Mouse (Mus musculus) heart, embryonic 13.5 days (tissue): ENCODE data around the gene Olfr136. TPM values are rescaled to one million over a fixed set of nuclear protein-coding genes. Genes with fewer than 3 reads are reported as not detected.

Experiments used
- ATAC-seq: fragments of 200-750 bp; cut with Nextera tagmentation; 2 replicates; pipeline ENCODE4 v1.8.0; 2017; ENCODE audit warnings: moderate TSS enrichment; ENCODE audit not compliant: insufficient number of reproducible peaks, low FRiP score, low TSS enrichment; ENCODE audit errors: extremely low read depth
- H3K27ac ChIP-seq: fragments of 300-500 bp; sonication (generic); replicated peaks from 2 replicates; pipeline ENCODE4 v1.5.1; 2015; ENCODE audit warnings: moderate library complexity, mild to moderate bottlenecking, inconsistent platforms
- H3K27me3 ChIP-seq: fragments of 300-500 bp; sonication (generic); replicated peaks from 2 replicates; pipeline ENCODE4 v1.6.1; 2015; ENCODE audit warnings: mild to moderate bottlenecking, inconsistent platforms
- H3K36me3 ChIP-seq: fragments of 300-500 bp; sonication (generic); 2 replicates; pipeline ENCODE4 v1.6.1; 2015; ENCODE audit warnings: mild to moderate bottlenecking, inconsistent platforms
- H3K4me1 ChIP-seq: fragments of 300-500 bp; sonication (generic); 2 replicates; pipeline ENCODE4 v1.6.1; 2015; ENCODE audit warnings: inconsistent platforms
- H3K4me2 ChIP-seq: fragments of 300-500 bp; sonication (generic); 2 replicates; pipeline ENCODE4 v1.6.1; 2015; ENCODE audit warnings: inconsistent platforms, mild to moderate bottlenecking, moderate library complexity
- H3K4me3 ChIP-seq: fragments of 300-500 bp; sonication (generic); 2 replicates; pipeline ENCODE4 v1.5.1; 2015; ENCODE audit warnings: moderate library complexity, mild to moderate bottlenecking, inconsistent platforms
- H3K9ac ChIP-seq: fragments of 300-500 bp; sonication (generic); 2 replicates; pipeline ENCODE4 v1.6.1; 2015; ENCODE audit warnings: inconsistent platforms, mild to moderate bottlenecking, moderate library complexity
- H3K9me3 ChIP-seq: fragments of 300-500 bp; sonication (generic); 2 replicates; pipeline ENCODE4 v1.6.1; 2016; ENCODE audit warnings: inconsistent platforms
- polyA plus RNA-seq: library from polyadenylated mRNA; unstranded; fragments of >200 nt; fragmentation: Nextera tagmentation; extraction: Ambion mirVana; gene quantifications from 2 replicates; pipeline ENCODE4 v1.2.1, GENCODE M21; 2015

Olfr136 gene
- polyA plus RNA-seq = not detected in 2 replicates

DNA sequence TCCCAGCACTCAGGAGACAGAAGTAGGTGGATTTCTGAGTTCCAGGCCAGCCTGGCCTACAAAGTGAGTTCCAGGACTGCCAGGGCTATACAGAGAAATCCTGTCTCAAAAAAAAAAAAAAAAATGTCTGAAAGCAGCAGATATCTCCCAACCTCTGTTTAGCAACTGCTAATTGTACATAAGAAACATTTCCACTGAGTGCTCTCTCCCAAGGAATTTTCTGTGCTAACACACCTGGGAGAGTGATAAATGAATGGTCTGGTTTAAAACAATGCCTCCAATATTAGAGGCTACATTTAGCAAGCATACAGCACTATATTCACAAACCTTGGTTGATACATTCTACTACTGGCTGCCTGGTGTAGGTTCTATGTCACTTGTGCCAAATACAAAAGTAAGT is at the start of gene Olfr136:
Gene Olfr136 (plus strand): TSS at position 301 of the 400 bp plus-strand sequence.
- Histone ChIP-seq H3K9me3 (peaks cover 6% of the 10 kb centered on the region; the same call in 1 of the 2 replicates), H3K4me2 (no peak within 1 kb of the TSS), H3K36me3 (no peaks in the 10 kb centered on the region), H3K4me1 (no peaks in the 10 kb centered on the region), H3K4me3 (no peak within 1 kb of the TSS), H3K9ac (no peak within 1 kb of the TSS), H3K27me3 (no peaks in the 10 kb centered on the region), H3K27ac (no peak within 1 kb of the TSS)
- ATAC-seq = no peak

DNA sequence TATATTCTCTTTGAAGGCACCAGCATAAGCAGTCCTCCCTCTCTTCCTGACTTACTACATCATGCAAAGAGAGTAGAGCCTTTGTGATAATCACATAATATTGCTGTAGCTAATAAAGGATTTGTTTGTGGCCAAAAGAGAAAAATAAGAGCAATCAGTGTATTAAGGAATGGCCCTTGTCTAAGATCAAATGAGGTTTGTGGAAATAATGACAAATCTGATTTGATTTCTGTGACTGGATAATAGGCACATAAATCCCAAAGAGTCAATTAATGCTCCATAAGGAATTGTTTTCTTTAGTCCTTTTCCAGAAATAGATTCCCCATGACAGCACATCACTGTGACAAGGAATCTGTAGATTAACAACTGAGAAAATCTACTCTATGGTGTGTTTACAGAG is 22.2 kb upstream of the Olfr136 start, which contains the start of gene Olfr137:
Gene Olfr137 (minus strand): TSS at position 101 of the 400 bp plus-strand sequence.
- Histone ChIP-seq H3K4me1 (no peaks in the 10 kb centered on the region), H3K4me2 (no peak within 1 kb of the TSS), H3K4me3 (no peak within 1 kb of the TSS), H3K36me3 (no peaks in the 10 kb centered on the region), H3K27me3 (no peaks in the 10 kb centered on the region), H3K27ac (no peak within 1 kb of the TSS), H3K9me3 (peaks cover 11% of the 10 kb centered on the region; the same call in 1 of the 2 replicates), H3K9ac (no peak within 1 kb of the TSS)
- ATAC-seq = no peak

Other genes with a start within 250 kb of the Olfr136 start
- not detected in 2 replicates for gene Olfr131, start 241.1 kb upstream of the Olfr136 start, polyA plus RNA-seq
- not detected in 2 replicates for gene Olfr132, start 195.3 kb upstream of the Olfr136 start, polyA plus RNA-seq
- not detected in 2 replicates for gene Olfr133, start 184.6 kb upstream of the Olfr136 start, polyA plus RNA-seq
- not detected in 2 replicates for gene Olfr134, start 158.4 kb upstream of the Olfr136 start, polyA plus RNA-seq
- gene Olfr135, start 125.5 kb upstream of the Olfr136 start, polyA plus RNA-seq = not detected in 2 replicates
- gene Olfr138, start 68.8 kb upstream of the Olfr136 start, polyA plus RNA-seq = not detected in 2 replicates
- not detected in 2 replicates for gene Olfr137, start 22.3 kb upstream of the Olfr136 start, polyA plus RNA-seq
- gene Esp36, start 90.4 kb downstream of the Olfr136 start, polyA plus RNA-seq = not detected in 2 replicates
- gene Esp34, start 224.4 kb downstream of the Olfr136 start, polyA plus RNA-seq = not detected in 2 replicates